Mouse (Mus musculus) ovary, postnatal 14 days (tissue): ENCODE data around the gene Eef2.
A peak's percentile ranks its signal among the peaks of the same experiment; 100 is the strongest.
"Not testable (repeated sequence)": the region's sequence is repeated elsewhere in the genome, so short reads cannot be mapped to it uniquely, and the experiment has no call there.

Experiments used
- DNase-seq: peaks from one replicate; pipeline ENCODE4 v3.0.0; 2022; ENCODE audit warnings: low spot score

The Eef2 gene

DNA sequence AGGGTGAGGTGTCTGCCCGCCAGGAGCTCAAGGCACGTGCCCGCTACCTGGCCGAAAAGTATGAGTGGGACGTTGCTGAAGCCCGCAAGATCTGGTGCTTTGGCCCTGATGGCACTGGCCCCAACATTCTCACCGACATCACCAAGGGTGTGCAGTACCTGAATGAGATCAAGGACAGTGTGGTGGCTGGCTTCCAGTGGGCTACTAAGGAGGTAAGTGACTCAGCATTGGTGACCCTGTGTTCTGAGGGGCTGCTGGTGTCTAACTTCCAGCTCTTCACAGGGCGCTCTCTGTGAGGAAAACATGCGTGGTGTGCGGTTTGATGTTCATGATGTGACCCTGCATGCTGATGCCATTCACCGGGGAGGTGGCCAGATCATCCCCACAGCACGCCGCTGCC, 4.5 kb downstream of the Eef2 start:
- no peak for DNase-seq

- DNase-seq: not testable (repeated sequence)
These were observed 5.4 kb downstream of the Eef2 start for GRCm38 (mm10) chr10:81181860-81182259.

DNA sequence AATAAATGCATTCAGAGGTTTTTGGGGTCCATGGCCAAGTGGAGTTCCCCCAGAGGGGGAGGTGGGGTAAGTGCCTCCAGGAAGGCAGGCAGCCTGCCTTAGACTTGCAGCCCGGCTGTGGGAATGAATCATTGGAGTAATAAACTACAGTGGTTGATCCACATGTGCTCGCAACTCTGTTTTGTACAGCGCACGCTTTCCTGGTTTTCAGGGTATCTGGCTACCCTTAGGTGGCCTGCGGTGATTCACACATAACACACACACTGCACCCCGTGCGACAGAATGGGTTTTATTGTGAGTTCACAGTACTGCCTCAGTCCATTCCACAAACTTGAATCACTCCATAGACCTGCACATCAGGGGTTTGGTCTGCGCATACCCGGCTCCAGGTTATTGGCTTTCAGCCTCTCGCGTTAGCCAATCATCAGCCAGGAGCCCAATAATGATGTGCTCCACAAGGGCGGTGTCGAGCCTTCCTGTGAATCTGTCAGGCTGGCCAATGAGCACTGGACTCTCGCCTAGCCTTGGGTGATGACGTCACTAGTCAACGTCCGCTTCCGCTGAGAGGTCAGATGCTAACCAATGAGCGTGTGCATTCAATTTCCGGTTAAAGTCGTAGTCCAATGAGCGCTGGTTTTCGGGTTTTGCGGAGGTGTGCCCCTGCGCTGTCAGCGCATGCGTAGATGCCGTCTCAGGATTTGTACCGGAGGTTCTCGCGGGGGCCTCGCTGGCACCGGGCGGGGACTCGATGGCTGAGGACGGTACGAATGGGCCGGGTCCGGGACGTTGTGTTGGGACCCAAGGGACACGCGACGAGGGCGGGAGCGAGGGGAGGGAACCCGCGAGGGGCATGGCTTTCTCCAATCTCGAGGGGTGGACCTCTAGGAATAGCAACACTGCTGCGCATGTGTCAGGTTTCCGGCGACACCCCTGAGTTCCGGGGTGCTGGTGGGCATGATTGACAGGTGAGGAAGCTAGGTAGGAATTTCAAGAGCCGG, 6.2 kb downstream of the Eef2 start, which contains the start of gene Dapk3:
Gene Dapk3, plus strand, starts transcription at position 670 of the 998 bp plus-strand sequence.
- peak; percentile 92 for DNase-seq

GRCm38 (mm10) chr10:81183805-81184204, 7.4 kb downstream of the Eef2 start, which contains the start of gene 4930442H23Rik:
4930442H23Rik (minus strand) TSS chr10:81183849.
- DNase-seq: no peak

GRCm38 (mm10) chr10:81184765-81185164, 8.3 kb downstream of the Eef2 start:
- DNase-seq: no peak

GRCm38 (mm10) chr10:81187161-81187560, 10.7 kb downstream of the Eef2 start:
- DNase-seq: no peak

GRCm38 (mm10) chr10:81189821-81190220, 13.4 kb downstream of the Eef2 start:
- DNase-seq: no peak

- DNase-seq: no peak
These were observed 13.9 kb downstream of the Eef2 start for GRCm38 (mm10) chr10:81190236-81190911.

DNA sequence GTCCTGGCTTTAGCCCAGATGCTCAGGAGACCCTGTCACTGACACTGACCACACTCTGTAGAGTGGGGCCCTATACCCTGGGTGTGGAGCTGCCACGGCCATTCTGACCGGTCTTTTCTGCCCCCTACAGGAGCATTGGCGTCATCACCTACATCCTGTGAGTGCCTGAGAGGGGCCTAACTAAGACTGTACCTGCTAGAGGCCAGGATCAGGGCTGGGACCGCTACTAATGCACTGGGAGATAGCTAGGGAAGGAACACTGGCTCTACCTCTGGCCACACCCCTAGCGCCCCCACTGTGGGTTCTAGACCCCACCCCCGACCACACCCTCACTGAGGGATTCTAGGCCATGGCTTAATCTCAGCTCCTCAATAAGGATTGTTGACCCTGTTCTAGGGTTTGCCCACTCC, 14.5 kb downstream of the Eef2 start:
- DNase-seq: no peak

GRCm38 (mm10) chr10:81191342-81191982, 15.0 kb downstream of the Eef2 start:
- no peak for DNase-seq

- DNase-seq: no peak
These were observed 16.0 kb downstream of the Eef2 start for GRCm38 (mm10) chr10:81192270-81192967.

DNA sequence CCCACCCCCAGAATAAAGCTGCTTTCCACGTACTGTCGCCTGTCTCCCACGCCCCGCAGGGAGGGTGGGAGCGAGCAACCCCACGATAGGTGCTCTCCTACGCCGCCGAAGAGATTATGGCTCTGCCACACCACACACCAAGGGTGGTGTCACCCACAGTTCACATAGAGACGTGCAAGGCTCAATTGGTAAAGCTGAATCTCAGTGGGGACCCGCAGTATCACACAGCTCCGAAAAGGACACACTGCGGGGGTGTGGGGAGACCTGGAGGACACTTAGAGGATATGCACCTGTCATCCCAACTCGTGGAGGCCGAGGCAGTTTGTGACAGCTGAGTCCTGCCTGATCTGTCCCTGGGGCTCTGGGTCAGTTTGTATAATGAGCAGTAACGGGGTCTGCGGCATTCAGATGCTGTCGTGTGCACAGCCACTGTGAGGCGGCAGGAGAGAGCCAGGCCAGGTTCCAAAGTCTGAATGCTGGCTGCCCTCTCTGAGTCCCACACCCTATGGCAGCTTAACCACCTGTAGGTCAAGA, 16.6 kb downstream of the Eef2 start:
- no peak for DNase-seq

DNA sequence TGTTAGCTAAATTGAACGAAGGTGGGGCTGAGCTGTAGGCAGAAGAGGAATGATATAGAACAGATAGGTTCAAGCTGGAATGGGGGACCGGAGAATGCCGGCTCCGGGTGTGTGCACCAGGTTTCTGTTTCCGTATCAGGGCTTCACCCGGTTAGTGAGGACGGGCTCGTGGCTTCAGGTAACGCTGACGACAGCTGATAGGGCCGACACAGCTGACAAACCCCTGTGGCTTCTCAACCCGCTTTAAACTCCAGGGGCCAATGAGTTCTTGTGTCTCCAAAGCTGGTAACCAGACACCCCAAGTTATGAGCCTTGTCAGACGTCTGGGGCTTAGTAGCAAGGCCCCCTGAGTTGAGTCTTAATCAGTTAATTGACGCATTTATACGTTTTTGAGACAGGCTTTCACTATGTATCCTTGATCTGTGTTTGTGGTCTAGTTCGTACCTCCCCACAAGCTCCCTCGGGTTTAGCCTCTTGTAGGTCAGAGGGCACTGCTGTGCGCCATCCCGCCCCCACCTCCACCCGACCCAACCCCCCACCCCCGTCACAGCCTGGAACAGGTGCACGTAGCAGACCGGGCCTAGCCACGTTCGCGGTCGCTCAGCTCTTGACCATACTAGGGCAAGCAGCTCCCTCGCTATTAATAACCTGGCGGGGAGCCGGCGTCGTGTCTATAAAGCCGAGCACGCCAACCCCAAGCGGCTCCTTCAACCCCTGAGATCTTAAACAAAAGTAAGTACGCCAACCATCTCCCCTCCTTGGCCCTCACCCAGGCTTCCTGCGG, 17.8 kb downstream of the Eef2 start:
- no peak for DNase-seq

DNA sequence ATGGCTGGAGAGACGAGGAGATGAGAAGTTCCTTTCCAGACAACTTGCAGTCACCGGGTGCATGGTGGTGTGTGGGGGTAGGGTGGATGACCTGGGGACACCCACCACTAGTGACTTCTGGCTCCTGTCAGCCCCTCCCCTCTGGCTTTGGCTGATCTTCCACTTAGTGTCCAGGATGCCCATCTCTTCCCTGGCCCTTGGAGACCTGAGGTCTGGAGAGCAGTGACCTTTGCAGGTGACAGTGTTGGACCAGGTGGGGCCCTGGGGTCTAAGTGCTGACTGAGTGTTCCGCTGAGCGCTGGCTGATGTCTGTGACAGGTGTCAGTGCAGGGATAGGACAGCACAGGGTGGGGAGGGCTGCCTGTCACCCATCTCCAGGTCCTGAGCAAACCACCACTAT, 18.9 kb downstream of the Eef2 start:
- no peak for DNase-seq

DNA sequence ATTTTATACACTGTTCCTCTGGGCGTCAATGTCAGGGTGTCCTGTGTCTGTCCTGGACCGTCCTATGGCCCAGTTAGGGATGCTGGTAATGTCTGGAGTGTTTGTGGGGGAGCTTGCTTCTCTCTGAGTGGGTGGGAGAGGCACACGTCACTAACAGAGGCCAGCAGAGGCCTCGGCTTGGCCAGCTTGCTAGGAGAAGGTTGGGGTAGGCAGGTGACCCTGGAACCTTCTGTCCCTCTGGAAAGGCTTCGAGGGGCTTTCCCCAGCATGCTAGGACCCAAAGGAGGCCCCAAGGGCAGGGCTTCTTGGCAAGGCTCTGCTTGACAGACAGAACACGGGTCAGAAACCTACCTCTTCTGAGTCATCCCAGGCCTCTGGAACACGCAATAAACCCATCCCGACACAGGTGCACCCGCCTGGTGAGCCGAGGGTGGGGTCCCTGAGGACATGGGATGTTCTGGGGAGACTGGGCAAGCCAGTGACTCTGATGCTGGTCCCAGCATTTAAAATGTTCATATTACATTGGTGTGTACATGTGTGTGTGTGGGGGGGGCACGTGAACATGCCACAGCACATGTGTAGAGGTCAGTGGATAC, 20.1 kb downstream of the Eef2 start:
- no peak for DNase-seq

DNA sequence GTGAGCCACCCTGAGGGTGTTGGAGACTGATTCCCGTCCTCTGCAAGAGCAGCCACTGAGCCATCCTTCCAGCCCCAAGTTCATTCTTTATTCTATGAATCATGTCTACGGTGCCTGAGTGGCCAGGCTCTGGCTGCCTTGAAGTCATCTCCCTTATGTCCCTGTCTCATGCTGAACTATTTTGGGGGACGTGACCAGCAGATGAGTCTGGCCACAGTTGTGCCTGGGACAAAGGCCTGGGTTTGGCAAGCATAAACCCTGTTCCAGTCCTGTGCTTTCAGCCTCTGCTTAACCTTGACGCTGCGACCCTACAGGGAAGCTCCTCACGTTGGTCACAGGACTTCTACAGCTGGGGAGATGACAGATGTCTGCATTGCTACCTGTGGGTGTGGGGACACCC, 20.9 kb downstream of the Eef2 start:
- DNase-seq: no peak

DNA sequence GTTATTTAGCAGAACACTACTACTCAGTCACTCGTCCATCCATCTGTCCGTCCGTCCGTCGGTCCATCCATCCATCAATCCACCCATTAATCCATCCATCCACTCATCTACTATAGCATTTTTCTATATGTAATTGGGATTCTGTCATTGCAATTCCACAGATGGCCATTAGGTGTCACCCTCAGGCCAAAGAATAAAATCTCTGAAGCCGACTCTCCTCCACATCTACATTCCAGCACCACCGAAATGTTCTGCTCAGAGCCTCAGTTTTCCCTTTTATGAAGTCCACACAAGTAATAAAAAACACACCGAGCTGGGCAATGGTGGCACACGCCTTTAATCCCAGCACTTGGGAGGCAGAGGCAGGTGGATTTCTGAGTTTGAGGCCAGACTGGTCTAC, 21.8 kb downstream of the Eef2 start:
- no peak for DNase-seq

- DNase-seq: no peak
These were observed 22.6 kb downstream of the Eef2 start for GRCm38 (mm10) chr10:81198990-81199389.

- no peak for DNase-seq
These were observed 23.7 kb downstream of the Eef2 start for GRCm38 (mm10) chr10:81200141-81200540.

- no peak for DNase-seq
These were observed 24.3 kb downstream of the Eef2 start for GRCm38 (mm10) chr10:81200605-81201287.
